Mouse (Mus musculus) lung, postnatal 0 days (tissue): ENCODE data around the gene Pidd1. TPM values are rescaled to one million over a fixed set of nuclear protein-coding genes. Genes with fewer than 3 reads are reported as not detected.

Experiments
- ATAC-seq: fragments of 200-750 bp; cut with Nextera tagmentation; 2 replicates; pipeline ENCODE4 v1.8.0; 2017; ENCODE audit warnings: moderate library complexity
- DNase-seq: peaks from one replicate; pipeline ENCODE4 v3.0.0-alpha.2; 2016; ENCODE audit warnings: low spot score
- H3K27ac ChIP-seq: fragments of 300-500 bp; sonication (generic); 2 replicates; pipeline ENCODE4 v1.5.1; 2014; ENCODE audit warnings: antibody characterized with exemption, mild to moderate bottlenecking, low read length, mixed read lengths
- H3K27me3 ChIP-seq: fragments of 300-500 bp; sonication (generic); replicated peaks from 2 replicates; pipeline ENCODE4 v1.6.1; 2014; ENCODE audit warnings: low read length, mixed read lengths; ENCODE audit not compliant: insufficient read depth
- H3K36me3 ChIP-seq: fragments of 300-500 bp; sonication (generic); 2 replicates; pipeline ENCODE4 v1.6.1; 2014; ENCODE audit warnings: low read length, mixed read lengths; ENCODE audit not compliant: insufficient read depth
- H3K4me1 ChIP-seq: fragments of 300-500 bp; sonication (generic); 2 replicates; pipeline ENCODE4 v1.6.1; 2014; ENCODE audit warnings: antibody characterized with exemption, low read depth, low read length, mixed read lengths; ENCODE audit not compliant: insufficient read depth
- H3K4me2 ChIP-seq: fragments of 300-500 bp; sonication (generic); replicated peaks from 2 replicates; pipeline ENCODE4 v1.6.1; 2014; ENCODE audit warnings: low read depth, mild to moderate bottlenecking, low read length, moderate library complexity, mixed read lengths
- H3K4me3 ChIP-seq: fragments of 300-500 bp; sonication (generic); 2 replicates; pipeline ENCODE4 v1.5.1; 2014; ENCODE audit warnings: low read depth, low read length
- H3K9ac ChIP-seq: fragments of 300-500 bp; sonication (generic); replicated peaks from 2 replicates; pipeline ENCODE4 v1.6.1; 2014; ENCODE audit warnings: low read depth, mild to moderate bottlenecking
- H3K9me3 ChIP-seq: fragments of 300-500 bp; sonication (generic); 2 replicates; pipeline ENCODE4 v1.6.1; 2016; ENCODE audit warnings: low read length, mixed read lengths
- CTCF ChIP-seq: IDR thresholded peaks from 2 replicates; pipeline ENCODE4 v1.5.1; 2016; ENCODE audit warnings: antibody characterized with exemption, mild to moderate bottlenecking
- EP300 ChIP-seq: IDR thresholded peaks from 2 replicates; pipeline ENCODE4 v1.6.1; 2016; ENCODE audit warnings: antibody characterized with exemption, mild to moderate bottlenecking, control low read depth
- WGBS: fragments of 180-500 bp; shearing (Covaris S2); extraction: QIAGEN DNeasy Blood & Tissue Kit; methylation state at CpG from one replicate; pipeline ENCODE4 v1.1.7; 2014; 5-methylcytosine and 5-hydroxymethylcytosine counted together
- polyA plus RNA-seq: library from polyadenylated mRNA; unstranded; fragments of >200 nt; fragmentation: Nextera tagmentation; extraction: Ambion mirVana; gene quantifications from 2 replicates; pipeline ENCODE4 v1.2.1, GENCODE M21; 2015

Gene Pidd1
- polyA plus RNA-seq, 1 experiment from 2014 or later: 1.8 TPM

DNA sequence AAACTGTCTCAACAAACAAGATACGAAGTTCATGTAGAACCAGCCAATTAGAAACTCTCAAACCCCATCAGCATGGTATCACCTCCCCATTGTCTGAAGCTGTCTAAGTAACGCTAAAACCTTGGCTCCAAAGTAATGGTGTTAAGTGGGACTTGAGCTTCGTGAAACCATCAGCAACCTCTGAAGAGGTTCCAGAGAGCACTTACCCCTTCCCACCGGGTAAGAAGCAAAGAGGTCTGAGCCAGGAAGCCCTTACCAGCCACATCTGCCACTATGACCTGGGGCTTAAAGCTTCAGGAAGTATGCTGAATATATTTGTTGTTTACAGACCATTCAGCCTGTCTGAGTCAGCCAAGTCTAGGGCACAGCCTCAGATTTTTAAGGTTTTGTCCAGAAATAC lies 38.4 kb downstream of the Pidd1 start:
- Histone ChIP-seq H3K9me3 (no peaks in the 10 kb centered on the region), H3K36me3 (peaks cover 15% of the 10 kb centered on the region; the same call in 1 of the 2 replicates), H3K27me3 (no peaks in the 10 kb centered on the region), H3K9ac (no peak overlapping the region), H3K27ac (no peak overlapping the region), H3K4me1 (no peaks in the 10 kb centered on the region), H3K4me3 (no peak overlapping the region), H3K4me2 (no peak overlapping the region)
- ATAC-seq (peak; percentile 69), DNase-seq (peak; percentile 88)
- 55% methylated on average over 4 of the region's 4 CpGs for WGBS
- TF ChIP-seq EP300: peak; percentile 29; the same call in 1 of the 2 replicates
- no peak for TF ChIP-seq CTCF

- Histone ChIP-seq H3K4me2 (no peak overlapping the region), H3K27me3 (no peaks in the 10 kb centered on the region), H3K36me3 (peaks cover 31% of the 10 kb centered on the region; the same call in 1 of the 2 replicates), H3K27ac (no peak overlapping the region), H3K4me1 (no peaks in the 10 kb centered on the region), H3K9ac (no peak overlapping the region), H3K4me3 (no peak overlapping the region), H3K9me3 (no peaks in the 10 kb centered on the region)
- DNase-seq (peak; percentile 84), ATAC-seq (peak; percentile 70)
- TF ChIP-seq CTCF: peak; percentile 95
- TF ChIP-seq EP300: no peak
- 39% methylated on average over 5 of the region's 5 CpGs for WGBS
Observed at GRCm38 (mm10) chr7:141403305-141403704, 40.5 kb downstream of the Pidd1 start.

- no peak for ATAC-seq
- peaks cover 27% of the 10 kb centered on the region; the same call in 1 of the 2 replicates for H3K36me3 ChIP-seq
Observed at GRCm38 (mm10) chr7:141395348-141395747, 48.5 kb downstream of the Pidd1 start.

DNA sequence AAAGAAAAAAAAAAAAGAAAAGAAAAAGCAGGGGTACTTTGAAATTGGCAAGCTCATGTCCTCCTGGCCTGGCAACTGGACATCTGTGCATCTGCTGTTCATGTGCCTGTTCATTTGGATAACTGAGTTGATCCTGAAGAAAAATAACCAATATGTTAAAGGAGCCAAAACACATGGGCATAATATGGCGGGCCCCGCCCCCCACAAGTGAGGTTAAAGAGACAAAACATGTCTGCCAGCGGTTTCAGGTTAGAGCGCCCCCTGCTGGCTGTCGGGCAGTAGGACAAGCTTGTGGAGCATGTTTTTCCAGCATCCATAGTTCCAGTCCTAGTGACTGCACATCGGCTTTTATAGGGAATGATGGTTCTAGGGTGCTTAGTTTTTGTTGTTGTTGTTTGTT lies 49.1 kb downstream of the Pidd1 start:
- H3K4me3 ChIP-seq: no peak overlapping the region
- peaks cover 8% of the 10 kb centered on the region; the same call in 1 of the 2 replicates for H3K4me1 ChIP-seq
- ATAC-seq (no peak), DNase-seq (peak; percentile 80)
- TF ChIP-seq EP300: no peak
- peak; percentile 88 for TF ChIP-seq CTCF
- no peaks in the 10 kb centered on the region for H3K9me3 ChIP-seq
- H3K9ac ChIP-seq: no peak overlapping the region
- no peak overlapping the region for H3K4me2 ChIP-seq
- WGBS: 26% methylated on average over 6 of the region's 6 CpGs
- H3K27me3 ChIP-seq: no peaks in the 10 kb centered on the region
- H3K27ac ChIP-seq: no peak overlapping the region
- H3K36me3 ChIP-seq: peaks cover 21% of the 10 kb centered on the region; the same call in 1 of the 2 replicates

More at GRCm38 (mm10) chr7:141395348-141395747, 48.5 kb downstream of the Pidd1 start:
- Histone ChIP-seq H3K9ac (no peak overlapping the region), H3K27me3 (no peaks in the 10 kb centered on the region), H3K9me3 (no peaks in the 10 kb centered on the region), H3K4me2 (no peak overlapping the region), H3K4me3 (no peak overlapping the region), H3K27ac (no peak overlapping the region), H3K4me1 (peaks cover 8% of the 10 kb centered on the region; the same call in 1 of the 2 replicates)
- WGBS: 68% methylated on average over 1 of the region's 1 CpGs
- no peak for TF ChIP-seq CTCF
- DNase-seq: no peak

DNA sequence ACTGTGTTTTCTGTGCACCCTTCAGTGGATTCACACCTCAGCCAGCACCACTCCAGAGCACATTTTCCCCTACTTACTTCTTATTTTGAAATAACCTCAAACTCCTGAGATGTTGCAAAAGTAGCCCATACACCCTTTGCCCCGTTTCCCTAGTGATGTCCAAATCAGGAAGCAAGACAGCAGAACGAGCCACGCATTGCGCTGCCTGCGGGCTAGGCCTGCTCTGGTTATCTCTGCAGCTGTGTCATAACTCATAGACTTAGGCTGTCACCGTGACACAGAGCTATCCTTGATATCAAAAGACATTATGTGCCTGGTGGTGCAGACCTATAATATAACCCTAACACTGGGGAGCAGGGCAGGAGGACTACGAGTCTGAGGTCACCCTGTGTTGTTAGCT lies 49.7 kb downstream of the Pidd1 start:
- H3K9me3 ChIP-seq: no peaks in the 10 kb centered on the region
- H3K27me3 ChIP-seq: no peaks in the 10 kb centered on the region
- peaks cover 18% of the 10 kb centered on the region; the same call in 1 of the 2 replicates for H3K36me3 ChIP-seq
- no peak overlapping the region for H3K4me3 ChIP-seq
- ATAC-seq: no peak
- TF ChIP-seq CTCF: no peak
- no peak for TF ChIP-seq EP300
- peak; percentile 56 for DNase-seq
- H3K9ac ChIP-seq: no peak overlapping the region
- no peak overlapping the region for H3K4me2 ChIP-seq
- H3K4me1 ChIP-seq: peaks cover 8% of the 10 kb centered on the region; the same call in 1 of the 2 replicates
- H3K27ac ChIP-seq: no peak overlapping the region
- WGBS: 68% methylated on average over 7 of the region's 7 CpGs

DNA sequence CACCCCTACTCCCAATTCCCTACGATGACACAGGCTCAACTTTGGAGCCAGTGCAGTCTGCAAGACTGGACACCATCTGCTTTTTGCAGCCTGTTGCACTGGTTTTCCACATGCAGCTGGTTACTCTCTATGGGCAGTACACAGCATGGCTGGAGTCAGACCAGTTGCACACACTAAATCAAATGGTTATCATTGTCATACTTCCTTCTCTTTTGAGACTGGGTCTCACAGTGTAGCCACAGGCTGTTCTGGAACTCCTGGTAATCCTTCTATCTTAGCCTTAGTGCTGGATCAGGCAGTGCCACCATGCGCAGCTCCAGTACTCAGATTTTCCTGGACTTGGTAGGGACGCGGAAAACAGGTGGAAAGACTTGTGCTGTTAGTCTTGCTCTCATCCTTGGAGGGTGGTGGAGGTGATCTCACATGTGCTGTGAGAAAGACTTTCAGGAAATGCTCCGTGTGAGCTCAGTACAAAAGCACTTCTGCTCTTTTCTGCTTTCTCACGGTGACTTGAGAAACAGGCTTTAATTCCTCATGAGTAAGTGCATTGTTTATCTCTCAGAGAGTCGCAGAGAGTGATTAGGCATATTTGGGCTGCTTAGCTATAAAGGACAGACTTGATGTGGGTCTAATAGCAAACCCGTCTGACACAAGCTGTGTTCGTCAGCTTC lies 51.1 kb downstream of the Pidd1 start:
- peak overlapping the region; percentile 36 for H3K9ac ChIP-seq
- H3K4me2 ChIP-seq: peak overlapping the region; percentile 87
- 0 out of 2 replicates have a peak, but pooled peaks cover 9% of the 10 kb centered on the region for H3K36me3 ChIP-seq
- WGBS: 24% methylated on average over 9 of the region's 9 CpGs
- H3K4me1 ChIP-seq: peaks cover 8% of the 10 kb centered on the region; the same call in 1 of the 2 replicates
- peak overlapping the region; percentile 75 for H3K27ac ChIP-seq
- DNase-seq (peak; percentile 75), ATAC-seq (peak; percentile 13)
- H3K9me3 ChIP-seq: no peaks in the 10 kb centered on the region
- no peak for TF ChIP-seq CTCF
- TF ChIP-seq EP300: 0 out of 2 replicates have a peak, but pooled peaks have one; percentile 25
- peak overlapping the region; percentile 63 for H3K4me3 ChIP-seq
- H3K27me3 ChIP-seq: no peaks in the 10 kb centered on the region
